Mouse (Mus musculus) heart, embryonic 11.5 days (tissue): Measurements from ENCODE around the gene Serpina9. TPM values are rescaled to one million over a fixed set of nuclear protein-coding genes. Genes with fewer than 3 reads are reported as not detected.

Experiments used
- ATAC-seq: fragments of 200-750 bp; cut with Nextera tagmentation; replicated peaks from 2 replicates; pipeline ENCODE4 v1.8.0; 2017; ENCODE audit warnings: moderate library complexity; ENCODE audit not compliant: insufficient number of reproducible peaks, low FRiP score, low TSS enrichment
- H3K27ac ChIP-seq: fragments of 300-500 bp; sonication (generic); 2 replicates; pipeline ENCODE4 v1.5.1; 2014; ENCODE audit warnings: mild to moderate bottlenecking, low read depth, low read length
- H3K27me3 ChIP-seq: fragments of 300-500 bp; sonication (generic); 2 replicates; pipeline ENCODE4 v1.6.1; 2014; ENCODE audit warnings: mild to moderate bottlenecking, low read length, mixed read lengths; ENCODE audit not compliant: control insufficient read depth, insufficient read depth
- H3K36me3 ChIP-seq: fragments of 300-500 bp; sonication (generic); 2 replicates; pipeline ENCODE4 v1.6.1; 2014; ENCODE audit warnings: mild to moderate bottlenecking, low read length, moderate library complexity, mixed read lengths; ENCODE audit not compliant: control insufficient read depth, insufficient read depth
- H3K4me1 ChIP-seq: fragments of 300-500 bp; sonication (generic); 2 replicates; pipeline ENCODE4 v1.6.1; 2014; ENCODE audit warnings: low read length; ENCODE audit not compliant: control insufficient read depth, insufficient read depth
- H3K4me2 ChIP-seq: fragments of 300-500 bp; sonication (generic); 2 replicates; pipeline ENCODE4 v1.6.1; 2014; ENCODE audit warnings: mild to moderate bottlenecking, moderate library complexity
- H3K4me3 ChIP-seq: fragments of 300-500 bp; sonication (generic); 2 replicates; pipeline ENCODE4 v1.5.1; 2014; ENCODE audit warnings: low read depth, low read length
- H3K9ac ChIP-seq: fragments of 300-500 bp; sonication (generic); 2 replicates; pipeline ENCODE4 v1.6.1; 2014; ENCODE audit warnings: mild to moderate bottlenecking, low read depth, low read length, moderate library complexity
- H3K9me3 ChIP-seq: fragments of 300-500 bp; sonication (generic); replicated peaks from 2 replicates; pipeline ENCODE4 v1.6.1; 2016; ENCODE audit warnings: low read length; ENCODE audit not compliant: control insufficient read depth
- WGBS: fragments of 180-500 bp; shearing (Covaris S2); extraction: QIAGEN DNeasy Blood & Tissue Kit; methylation state at CpG from one replicate; pipeline ENCODE4 v1.1.7; 2014; ENCODE audit not compliant: insufficient replicate concordance; 5-methylcytosine and 5-hydroxymethylcytosine counted together
- polyA plus RNA-seq: library from polyadenylated mRNA; unstranded; fragments of >200 nt; fragmentation: Nextera tagmentation; extraction: Ambion mirVana; gene quantifications from 2 replicates; pipeline ENCODE4 v1.2.1, GENCODE M21; 2014

Gene Serpina9
- polyA plus RNA-seq, result 0.04 and 0.21 TPM in 2 replicates

- Histone ChIP-seq H3K27me3 (peaks cover 3% of the 10 kb centered on the region; the same call in 1 of the 2 replicates), H3K9me3 (no peaks in the 10 kb centered on the region), H3K4me1 (no peaks in the 10 kb centered on the region), H3K36me3 (no peaks in the 10 kb centered on the region), H3K27ac (no peak within 1 kb of the TSS), H3K4me2 (no peak within 1 kb of the TSS), H3K4me3 (no peak within 1 kb of the TSS), H3K9ac (no peak within 1 kb of the TSS)
- ATAC-seq, result no peak
- 74% methylated on average over 6 of the region's 6 CpGs for WGBS
Measured at GRCm38 (mm10) chr12:104013620-104014019, at the start of gene Serpina9. Gene Serpina9, minus strand, starts transcription at chr12:104013755.

DNA sequence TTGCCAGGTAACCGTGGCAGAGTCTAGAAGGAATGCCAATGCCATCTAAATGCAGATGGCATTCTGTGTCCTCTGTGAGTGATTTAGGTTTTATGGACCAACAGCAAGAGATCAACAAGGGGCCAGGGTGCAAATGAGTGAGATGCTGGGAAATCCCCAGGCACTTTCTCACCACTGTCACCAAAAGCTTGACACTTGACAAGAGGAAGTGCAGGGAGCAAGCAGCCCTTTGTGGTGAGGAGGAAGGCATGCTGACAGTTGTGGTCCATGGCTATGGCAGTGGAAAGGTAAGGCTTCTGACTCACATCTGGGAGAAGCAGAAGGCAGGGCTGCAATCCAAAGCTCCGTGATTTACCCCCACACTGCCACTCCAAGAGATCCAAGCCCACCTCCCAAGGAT lies 48.3 kb upstream of the Serpina9 start:
- Histone ChIP-seq H3K27ac (no peak overlapping the region), H3K4me3 (no peak overlapping the region), H3K9me3 (no peaks in the 10 kb centered on the region), H3K4me1 (peaks cover 5% of the 10 kb centered on the region; the same call in 1 of the 2 replicates), H3K9ac (no peak overlapping the region), H3K27me3 (peaks cover 3% of the 10 kb centered on the region), H3K4me2 (no peak overlapping the region), H3K36me3 (no peaks in the 10 kb centered on the region)
- WGBS, result 24% methylated on average over 2 of the region's 2 CpGs
- no peak for ATAC-seq

DNA sequence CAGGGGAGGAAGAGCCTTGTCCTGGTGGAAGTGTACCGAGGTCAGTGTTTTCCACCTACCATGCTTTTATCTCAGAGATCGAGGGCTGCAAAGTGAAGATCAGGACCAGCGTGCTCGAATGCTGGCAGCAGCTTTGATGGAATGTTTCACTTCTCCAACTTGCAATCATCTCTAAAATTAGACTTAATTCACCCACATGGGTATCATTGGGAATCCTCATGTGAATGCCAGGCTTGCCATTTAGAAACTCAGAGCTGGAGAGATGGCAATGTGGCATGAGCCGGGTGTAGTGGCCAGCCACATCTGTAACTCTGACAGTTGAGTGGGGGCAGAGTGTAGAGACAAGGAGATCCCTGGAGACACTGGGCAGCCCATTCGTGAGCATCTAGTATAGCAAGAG lies 46.6 kb upstream of the Serpina9 start:
- Histone ChIP-seq H3K36me3 (no peaks in the 10 kb centered on the region), H3K9me3 (no peaks in the 10 kb centered on the region), H3K4me1 (peaks cover 5% of the 10 kb centered on the region; the same call in 1 of the 2 replicates), H3K4me3 (no peak overlapping the region), H3K9ac (no peak overlapping the region), H3K4me2 (no peak overlapping the region), H3K27ac (no peak overlapping the region), H3K27me3 (peaks cover 5% of the 10 kb centered on the region)
- 57% methylated on average over 6 of the region's 6 CpGs for WGBS
- ATAC-seq, result no peak

DNA sequence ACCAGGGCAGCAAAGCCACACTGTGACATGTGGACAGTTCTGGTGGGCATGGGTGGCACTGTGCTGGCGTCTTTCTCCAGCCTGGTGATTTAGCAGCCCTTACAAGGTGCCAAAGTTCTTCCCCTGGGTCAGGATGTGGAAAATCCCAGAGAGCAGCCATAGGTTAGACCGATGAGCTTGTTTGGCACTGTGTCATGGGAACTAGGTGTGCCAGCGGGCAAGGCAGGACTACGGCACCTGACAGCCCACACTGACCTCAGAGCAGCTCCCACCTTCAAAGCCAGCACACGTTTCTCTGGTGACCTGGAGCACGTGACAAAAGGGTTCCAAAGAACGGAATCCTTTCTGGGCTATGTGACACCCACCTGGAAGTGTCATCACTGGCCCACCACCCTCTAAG lies 44.0 kb upstream of the Serpina9 start:
- WGBS, result 73% methylated on average over 7 of the region's 7 CpGs
- Histone ChIP-seq H3K36me3 (no peaks in the 10 kb centered on the region), H3K9ac (0 out of 2 replicates have a peak overlapping the region, but pooled peaks have one; percentile 24), H3K4me3 (no peak overlapping the region), H3K9me3 (no peaks in the 10 kb centered on the region), H3K27me3 (peaks cover 2% of the 10 kb centered on the region; the same call in 1 of the 2 replicates), H3K4me2 (no peak overlapping the region), H3K27ac (no peak overlapping the region), H3K4me1 (peaks cover 5% of the 10 kb centered on the region; the same call in 1 of the 2 replicates)
- ATAC-seq, result no peak

GRCm38 (mm10) chr12:104057050-104057449 lies 43.5 kb upstream of the Serpina9 start:
- Histone ChIP-seq H3K4me1 (peaks cover 5% of the 10 kb centered on the region; the same call in 1 of the 2 replicates), H3K4me2 (no peak overlapping the region), H3K36me3 (no peaks in the 10 kb centered on the region), H3K9ac (no peak overlapping the region), H3K27ac (no peak overlapping the region), H3K4me3 (no peak overlapping the region), H3K27me3 (peaks cover 2% of the 10 kb centered on the region; the same call in 1 of the 2 replicates), H3K9me3 (no peaks in the 10 kb centered on the region)
- WGBS, result 15% methylated on average over 4 of the region's 4 CpGs
- ATAC-seq, result no peak; the same call in 1 of the 2 replicates

GRCm38 (mm10) chr12:104055755-104056154 lies 42.2 kb upstream of the Serpina9 start:
- 76% methylated on average over 8 of the region's 8 CpGs for WGBS
- Histone ChIP-seq H3K4me3 (no peak overlapping the region), H3K9ac (no peak overlapping the region), H3K4me2 (no peak overlapping the region), H3K9me3 (no peaks in the 10 kb centered on the region), H3K27ac (no peak overlapping the region), H3K27me3 (peaks cover 2% of the 10 kb centered on the region; the same call in 1 of the 2 replicates), H3K36me3 (no peaks in the 10 kb centered on the region), H3K4me1 (peaks cover 5% of the 10 kb centered on the region; the same call in 1 of the 2 replicates)
- no peak for ATAC-seq

- Histone ChIP-seq H3K4me2 (no peak overlapping the region), H3K36me3 (no peaks in the 10 kb centered on the region), H3K4me3 (no peak overlapping the region), H3K27me3 (0 out of 2 replicates have a peak, but pooled peaks cover 2% of the 10 kb centered on the region), H3K9me3 (no peaks in the 10 kb centered on the region), H3K9ac (no peak overlapping the region), H3K27ac (no peak overlapping the region), H3K4me1 (peaks cover 5% of the 10 kb centered on the region; the same call in 1 of the 2 replicates)
- ATAC-seq, result no peak
- 36% methylated on average over 1 of the region's 1 CpGs for WGBS
Measured at GRCm38 (mm10) chr12:104053995-104054394, 40.4 kb upstream of the Serpina9 start.

- Histone ChIP-seq H3K9ac (no peak overlapping the region), H3K4me1 (no peaks in the 10 kb centered on the region), H3K4me3 (no peak overlapping the region), H3K4me2 (no peak overlapping the region), H3K9me3 (no peaks in the 10 kb centered on the region), H3K36me3 (no peaks in the 10 kb centered on the region), H3K27ac (no peak overlapping the region), H3K27me3 (no peaks in the 10 kb centered on the region)
- WGBS, result 91% methylated on average over 8 of the region's 8 CpGs
- no peak for ATAC-seq
Measured at GRCm38 (mm10) chr12:104045713-104046112, 32.2 kb upstream of the Serpina9 start.

DNA sequence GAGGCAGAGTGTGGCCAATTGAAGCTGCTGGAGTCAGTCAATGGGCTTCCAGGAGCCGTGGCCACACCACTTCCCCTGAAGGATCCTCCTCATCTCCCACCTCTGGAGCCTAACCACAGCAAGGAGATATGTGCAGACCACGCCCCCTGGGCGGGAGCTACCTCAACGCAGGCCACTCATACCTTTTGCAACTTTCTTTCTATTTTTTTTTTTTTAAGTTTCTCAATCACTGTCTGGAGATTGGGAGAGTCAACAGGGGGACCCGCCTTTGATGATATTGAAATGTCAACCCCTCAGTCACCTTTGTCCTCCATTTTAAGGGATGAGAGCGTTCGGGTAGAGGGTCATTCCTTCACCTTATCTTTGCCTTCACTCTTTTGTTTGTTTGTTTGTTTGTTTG lies 30.8 kb upstream of the Serpina9 start, which contains the start of gene Serpina12:
TSS of gene Serpina12 (minus strand) at position 101 of the 400 bp plus-strand sequence.
- no peaks in the 10 kb centered on the region for H3K9me3 ChIP-seq
- no peak within 1 kb of the TSS for H3K4me2 ChIP-seq
- no peaks in the 10 kb centered on the region for H3K4me1 ChIP-seq
- H3K27me3 ChIP-seq, result no peaks in the 10 kb centered on the region
- 75% methylated on average over 7 of the region's 7 CpGs for WGBS
- no peak within 1 kb of the TSS for H3K4me3 ChIP-seq
- H3K27ac ChIP-seq, result no peak within 1 kb of the TSS
- no peak within 1 kb of the TSS for H3K9ac ChIP-seq
- H3K36me3 ChIP-seq, result no peaks in the 10 kb centered on the region
- no peak for ATAC-seq
